Mouse (Mus musculus) forebrain, embryonic 14.5 days (tissue): ENCODE data around the gene Rtbdn. TPM values are rescaled to one million over a fixed set of nuclear protein-coding genes. Genes with fewer than 3 reads are reported as not detected.

Source experiments
- ATAC-seq: fragments of 200-750 bp; cut with Nextera tagmentation; 2 replicates; pipeline ENCODE4 v1.8.0; 2017; ENCODE audit warnings: mild to moderate bottlenecking, moderate library complexity
- DNase-seq: peaks from one replicate; pipeline ENCODE4 v3.0.0-alpha.2; 2015; ENCODE audit warnings: low spot score
- H3K27ac ChIP-seq: fragments of 300-500 bp; sonication (generic); 2 replicates; pipeline ENCODE4 v1.5.1; 2014; ENCODE audit warnings: low read depth, mild to moderate bottlenecking, control low read depth, low read length, moderate library complexity
- H3K27me3 ChIP-seq: fragments of 300-500 bp; sonication (generic); replicated peaks from 2 replicates; pipeline ENCODE4 v1.6.1; 2014; ENCODE audit warnings: low read length, control low read depth, mixed read lengths; ENCODE audit not compliant: control insufficient read depth, insufficient read depth
- H3K36me3 ChIP-seq: fragments of 300-500 bp; sonication (generic); 2 replicates; pipeline ENCODE4 v1.6.1; 2014; ENCODE audit warnings: low read length, control low read depth; ENCODE audit not compliant: control insufficient read depth, insufficient read depth
- H3K4me1 ChIP-seq: fragments of 300-500 bp; sonication (generic); 2 replicates; pipeline ENCODE4 v1.6.1; 2014; ENCODE audit warnings: antibody characterized with exemption, low read length, control low read depth; ENCODE audit not compliant: control insufficient read depth, insufficient read depth
- H3K4me2 ChIP-seq: fragments of 300-500 bp; sonication (generic); 2 replicates; pipeline ENCODE4 v1.6.1; 2014; ENCODE audit warnings: mild to moderate bottlenecking, control low read depth, low read length
- H3K4me3 ChIP-seq: fragments of 300-500 bp; sonication (generic); 2 replicates; pipeline ENCODE4 v1.5.1; 2014; ENCODE audit warnings: low read depth, low read length, control low read depth
- H3K9ac ChIP-seq: fragments of 300-500 bp; sonication (generic); 2 replicates; pipeline ENCODE4 v1.6.1; 2014; ENCODE audit warnings: mild to moderate bottlenecking, low read length, control low read depth, moderate library complexity
- H3K9me3 ChIP-seq: fragments of 300-500 bp; sonication (generic); replicated peaks from 2 replicates; pipeline ENCODE4 v1.6.1; 2016; ENCODE audit warnings: low read length, control low read depth, mixed read lengths; ENCODE audit not compliant: control insufficient read depth
- WGBS: fragments of 180-500 bp; shearing (Covaris S2); extraction: QIAGEN DNeasy Blood & Tissue Kit; methylation state at CpG from one replicate; pipeline ENCODE4 v1.1.7; 2014; 5-methylcytosine and 5-hydroxymethylcytosine counted together
- polyA plus RNA-seq: library from polyadenylated mRNA; unstranded; fragments of >200 nt; fragmentation: Nextera tagmentation; extraction: Ambion mirVana; gene quantifications from 2 replicates; pipeline ENCODE4 v1.2.1, GENCODE M21; 2014

The Rtbdn gene
- polyA plus RNA-seq, 1 experiment from 2014 or later = 0.47 TPM

- no peak overlapping the region for H3K27ac ChIP-seq
- peaks cover 29% of the 10 kb centered on the region for H3K36me3 ChIP-seq
- WGBS = 92% methylated on average over 7 of the region's 7 CpGs
- no peak overlapping the region for H3K9ac ChIP-seq
- no peak overlapping the region for H3K4me2 ChIP-seq
- no peaks in the 10 kb centered on the region for H3K27me3 ChIP-seq
- no peak overlapping the region for H3K4me3 ChIP-seq
- ATAC-seq (no peak), DNase-seq (no peak)
- H3K4me1 ChIP-seq = peaks cover under 1% of the 10 kb centered on the region; the same call in 1 of the 2 replicates
- H3K9me3 ChIP-seq = no peaks in the 10 kb centered on the region
Measured at GRCm38 (mm10) chr8:84959811-84960210, 13.0 kb downstream of the Rtbdn start.

GRCm38 (mm10) chr8:84963952-84964351 lies 17.2 kb downstream of the Rtbdn start:
- peaks cover 13% of the 10 kb centered on the region for H3K4me1 ChIP-seq
- 89% methylated on average over 4 of the region's 4 CpGs for WGBS
- no peaks in the 10 kb centered on the region for H3K9me3 ChIP-seq
- peaks cover 22% of the 10 kb centered on the region for H3K36me3 ChIP-seq
- DNase-seq = no peak
- no peak overlapping the region for H3K4me3 ChIP-seq
- no peaks in the 10 kb centered on the region for H3K27me3 ChIP-seq
- H3K27ac ChIP-seq = no peak overlapping the region
- H3K9ac ChIP-seq = no peak overlapping the region
- no peak overlapping the region for H3K4me2 ChIP-seq
- no peak for ATAC-seq

- peaks cover 17% of the 10 kb centered on the region for H3K4me1 ChIP-seq
- ATAC-seq = peak; percentile 88
- peaks cover 13% of the 10 kb centered on the region for H3K36me3 ChIP-seq
- DNase-seq = peak; percentile 99
- under 1% methylated on average over 41 of the region's 41 CpGs for WGBS
- peak overlapping the region; percentile 77 for H3K9ac ChIP-seq
- H3K27me3 ChIP-seq = no peaks in the 10 kb centered on the region
- H3K4me3 ChIP-seq = peak overlapping the region; percentile 63
- H3K4me2 ChIP-seq = peak overlapping the region; percentile 92
- no peaks in the 10 kb centered on the region for H3K9me3 ChIP-seq
- peak overlapping the region; percentile 65; the same call in 1 of the 2 replicates for H3K27ac ChIP-seq
Measured at GRCm38 (mm10) chr8:84965731-84966291, 19.0 kb downstream of the Rtbdn start.

GRCm38 (mm10) chr8:84966603-84967002 lies 19.8 kb downstream of the Rtbdn start:
- H3K27me3 ChIP-seq = no peaks in the 10 kb centered on the region
- H3K9me3 ChIP-seq = no peaks in the 10 kb centered on the region
- peak overlapping the region; percentile 13; the same call in 1 of the 2 replicates for H3K9ac ChIP-seq
- no peak overlapping the region for H3K27ac ChIP-seq
- WGBS = 70% methylated on average over 3 of the region's 3 CpGs
- no peak overlapping the region for H3K4me3 ChIP-seq
- peaks cover 21% of the 10 kb centered on the region for H3K4me1 ChIP-seq
- H3K4me2 ChIP-seq = no peak overlapping the region; the same call in 1 of the 2 replicates
- no peak for DNase-seq
- ATAC-seq = 0 out of 2 replicates have a peak, but pooled peaks have one; percentile 3
- H3K36me3 ChIP-seq = peaks cover 17% of the 10 kb centered on the region

- H3K4me2 ChIP-seq = no peak overlapping the region
- H3K4me3 ChIP-seq = no peak overlapping the region
- no peak overlapping the region for H3K27ac ChIP-seq
- WGBS = 87% methylated on average over 13 of the region's 13 CpGs
- H3K36me3 ChIP-seq = peaks cover 22% of the 10 kb centered on the region
- no peaks in the 10 kb centered on the region for H3K27me3 ChIP-seq
- ATAC-seq = no peak
- peaks cover 21% of the 10 kb centered on the region for H3K4me1 ChIP-seq
- H3K9me3 ChIP-seq = no peaks in the 10 kb centered on the region
- DNase-seq = no peak
- H3K9ac ChIP-seq = peak overlapping the region; percentile 17; the same call in 1 of the 2 replicates
Measured at GRCm38 (mm10) chr8:84967532-84968304, 20.9 kb downstream of the Rtbdn start.

GRCm38 (mm10) chr8:84968650-84969049 lies 21.9 kb downstream of the Rtbdn start:
- peaks cover 21% of the 10 kb centered on the region for H3K4me1 ChIP-seq
- ATAC-seq = no peak

GRCm38 (mm10) chr8:84969241-84970134 lies 22.7 kb downstream of the Rtbdn start, which contains the start of the genes Gm49661, Prdx2 and Rnaseh2a:
TSS of gene Gm49661 (minus strand) at chr8:84969433.
TSS of gene Prdx2 (plus strand) at chr8:84969587.
TSS of gene Rnaseh2a (minus strand) at chr8:84969767.
- WGBS = 2% methylated on average over 54 of the region's 56 CpGs
- Histone ChIP-seq H3K9me3 (no peaks in the 10 kb centered on the region), H3K27ac (peak within 1 kb of the TSS; percentile 84), H3K27me3 (no peaks in the 10 kb centered on the region), H3K9ac (peak within 1 kb of the TSS; percentile 99), H3K4me1 (peaks cover 21% of the 10 kb centered on the region), H3K4me2 (peak within 1 kb of the TSS; percentile 95), H3K36me3 (peaks cover 40% of the 10 kb centered on the region), H3K4me3 (peak within 1 kb of the TSS; percentile 90)
- DNase-seq (peak; percentile 86), ATAC-seq (peak; percentile 77)

More at GRCm38 (mm10) chr8:84968650-84969049, 21.9 kb downstream of the Rtbdn start:
- no peak overlapping the region for H3K27ac ChIP-seq
- H3K27me3 ChIP-seq = no peaks in the 10 kb centered on the region
- H3K9ac ChIP-seq = peak overlapping the region; percentile 99
- H3K9me3 ChIP-seq = no peaks in the 10 kb centered on the region
- DNase-seq = no peak
- peak overlapping the region; percentile 90 for H3K4me3 ChIP-seq
- 7% methylated on average over 2 of the region's 2 CpGs for WGBS
- H3K4me2 ChIP-seq = peak overlapping the region; percentile 95
- H3K36me3 ChIP-seq = peaks cover 31% of the 10 kb centered on the region

GRCm38 (mm10) chr8:84970135-84970790 lies 23.5 kb downstream of the Rtbdn start:
- Histone ChIP-seq H3K4me3 (peak overlapping the region; percentile 90), H3K9me3 (no peaks in the 10 kb centered on the region), H3K4me2 (peak overlapping the region; percentile 95), H3K27ac (peak overlapping the region; percentile 84), H3K36me3 (peaks cover 47% of the 10 kb centered on the region), H3K9ac (peak overlapping the region; percentile 99), H3K4me1 (peaks cover 16% of the 10 kb centered on the region), H3K27me3 (no peaks in the 10 kb centered on the region)
- DNase-seq = no peak
- ATAC-seq = no peak
- WGBS = 7% methylated on average over 21 of the region's 21 CpGs
